ENCODE assay signal across 8 mouse cellular contexts in the genomic region with DNA sequence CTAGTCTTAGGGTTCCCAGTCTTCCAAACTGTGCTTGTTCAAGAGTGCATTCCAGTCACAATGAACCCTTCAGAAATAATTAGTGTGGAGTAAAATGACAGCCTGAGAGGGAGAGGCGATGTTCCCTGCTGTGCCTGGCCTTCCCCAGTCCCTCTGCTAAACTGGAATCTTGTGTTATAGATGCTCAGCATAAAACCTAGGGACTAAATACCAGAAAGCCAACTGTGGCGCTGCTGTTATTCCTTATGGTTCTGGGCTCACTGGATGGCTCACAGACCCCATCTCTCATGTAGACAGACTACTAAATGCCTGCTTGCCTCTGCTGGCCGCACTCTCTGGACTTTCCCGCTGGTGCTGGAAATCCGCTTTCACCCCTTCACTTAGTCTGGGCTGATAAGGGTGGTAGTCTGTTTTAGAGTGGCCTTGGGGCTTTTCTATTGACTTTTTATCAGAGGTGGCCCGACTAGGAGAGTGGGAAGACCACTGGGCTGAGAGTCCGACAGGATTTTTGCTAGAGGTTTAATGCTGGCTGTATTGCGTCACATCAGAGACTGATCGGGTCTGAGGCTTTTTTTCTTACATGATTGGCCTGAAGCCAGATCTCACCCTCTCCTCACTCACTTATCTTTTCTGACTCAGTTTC. TPM values are rescaled to one million over a fixed set of nuclear protein-coding genes. Genes with fewer than 3 reads are reported as not detected.
DNase-seq lines count a peak whose midpoint lies in the region; ATAC-seq lines count a peak whose summit lies in the region.

No protein-coding gene starts in this region.

- 8% methylated on average over 9 of the region's 9 CpGs for WGBS in kidney, embryonic 14.5 days
- 7% methylated on average over 9 of the region's 9 CpGs for WGBS in heart, embryonic 16.5 days
- 32% methylated on average over 9 of the region's 9 CpGs for WGBS in macrophage (ENCODE audit: missing documents)

- H3K9ac ChIP-seq in kidney, embryonic 14.5 days (ENCODE audit: low read depth, low read length): peak overlapping the region; percentile 87
- H3K9ac ChIP-seq in heart, embryonic 16.5 days (ENCODE audit: low read length): peak overlapping the region; percentile 94

- no peak for DNase-seq in kidney, postnatal 25 days
- DNase-seq in adipocyte (ENCODE audit: low spot score): peak; percentile 40
- no peak for DNase-seq in right cerebral cortex, postnatal 25 days
- DNase-seq in layer of hippocampus, adult 9-10 months (ENCODE audit: low spot score): no peak
- DNase-seq in cerebellum, adult 8-10 months: no peak

- H3K27ac ChIP-seq in kidney, embryonic 14.5 days (ENCODE audit: low read depth, low read length): peak overlapping the region; percentile 84
- H3K27ac ChIP-seq in heart, embryonic 16.5 days (ENCODE audit: low read length): peak overlapping the region; percentile 93
- H3K27ac ChIP-seq in macrophage: peak overlapping the region; percentile 90

- H3K4me3 ChIP-seq in kidney, embryonic 14.5 days (ENCODE audit: low read length): peak overlapping the region; percentile 65
- H3K4me3 ChIP-seq in heart, embryonic 16.5 days (ENCODE audit: low read length): peak overlapping the region; percentile 90
- peak overlapping the region; percentile 58 for H3K4me3 ChIP-seq in macrophage (ENCODE audit: inconsistent target)

- no peaks in the 10 kb centered on the region for H3K27me3 ChIP-seq in kidney, embryonic 14.5 days (ENCODE audit: control insufficient read depth, insufficient read depth, low read length)
- H3K27me3 ChIP-seq in heart, embryonic 16.5 days (ENCODE audit: control insufficient read depth, insufficient read depth, low read length): peaks cover 6% of the 10 kb centered on the region

- peak overlapping the region; percentile 91 for H3K4me2 ChIP-seq in kidney, embryonic 14.5 days (replicated peaks; ENCODE audit: low read depth, low read length)
- H3K4me2 ChIP-seq in heart, embryonic 16.5 days (ENCODE audit: low read depth, low read length): peak overlapping the region; percentile 99

- H3K36me3 ChIP-seq in kidney, embryonic 14.5 days (ENCODE audit: control insufficient read depth, insufficient read depth, low read length): no peaks in the 10 kb centered on the region
- no peaks in the 10 kb centered on the region for H3K36me3 ChIP-seq in heart, embryonic 16.5 days (ENCODE audit: control insufficient read depth, insufficient read depth)
- no peaks in the 10 kb centered on the region for H3K36me3 ChIP-seq in macrophage (ENCODE audit: inconsistent target)

- H3K4me1 ChIP-seq in kidney, embryonic 14.5 days (ENCODE audit: control insufficient read depth, insufficient read depth, low read length): peaks cover 18% of the 10 kb centered on the region
- peaks cover 40% of the 10 kb centered on the region for H3K4me1 ChIP-seq in heart, embryonic 16.5 days (ENCODE audit: control insufficient read depth, insufficient read depth, low read length)

- no peaks in the 10 kb centered on the region for H3K9me3 ChIP-seq in kidney, embryonic 14.5 days (ENCODE audit: control insufficient read depth, low read length)
- H3K9me3 ChIP-seq in heart, embryonic 16.5 days (replicated peaks; ENCODE audit: control insufficient read depth, low read length): peaks cover 4% of the 10 kb centered on the region; the same call in 1 of the 2 replicates

- H3K79me2 ChIP-seq in macrophage (ENCODE audit: inconsistent target): peaks cover 54% of the 10 kb centered on the region

- no peak for ATAC-seq in kidney, embryonic 14.5 days (ENCODE audit: low FRiP score, low TSS enrichment)
- no peak for ATAC-seq in heart, embryonic 16.5 days (replicated peaks; ENCODE audit: extremely low read depth, insufficient read depth, low FRiP score)

RNA-seq across cellular contexts. Expression of a gene that starts 4.1 kb away (rescaled TPM):
- 7.9 and 15.1 TPM in 2 replicates for polyA plus RNA-seq in kidney, embryonic 14.5 days (2014; fragmentation: Nextera tagmentation; extraction: Ambion mirVana)
- 6.8 and 9.5 TPM in 2 replicates for polyA plus RNA-seq in heart, embryonic 16.5 days (2015; fragmentation: Nextera tagmentation; extraction: Ambion mirVana)
- total RNA-seq in macrophage (2018; cell fraction: chromatin; rRNA removed): 100 to 1,000 TPM in 8 of 26 experiments, 10 to 100 TPM in 17, 1 to 10 TPM in 1; 6.3 to 176 (median 84.9) TPM
- total RNA-seq in macrophage (2018; cell fraction: cytosol; rRNA removed): 10 to 100 TPM in 20 of 26 experiments, 1 to 10 TPM in 6; 2.1 to 26.3 (median 14.4) TPM
- total RNA-seq in macrophage (2018; cell fraction: nucleus; rRNA removed): 100 to 1,000 TPM in 1 of 26 experiments, 10 to 100 TPM in 20, 1 to 10 TPM in 5; 5.4 to 103 (median 30.6) TPM
- 13.1 to 22.6 TPM (median 20.1 TPM) in 3 replicates for polyA plus RNA-seq in macrophage (2018)
